Mouse (Mus musculus): ENCODE results near the gene Tspan15.

Tspan15 gene

DNA sequence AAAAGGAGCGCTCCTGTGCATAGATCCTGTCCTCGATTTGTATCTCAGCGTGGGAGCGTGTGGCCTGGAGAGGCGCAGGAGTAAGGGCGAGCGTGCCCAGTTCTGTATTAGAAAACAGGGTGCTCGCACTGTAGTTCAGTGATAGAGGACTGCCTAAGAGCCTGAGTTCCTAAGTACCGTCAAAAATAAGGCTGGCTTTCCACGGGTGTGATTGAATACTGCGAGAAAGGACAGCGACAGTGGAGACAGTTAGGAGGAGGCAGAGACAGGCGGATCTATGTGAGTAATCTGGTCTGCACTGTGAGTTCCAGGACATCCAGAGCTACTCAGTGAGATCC is 313 bp upstream of the Tspan15 start:
- no peak for DNase-seq (ENCODE audit: low spot score in 2 of 2)

- no peak for DNase-seq (ENCODE audit: low spot score in 2 of 2)
These were observed 2.9 kb downstream of the Tspan15 start for GRCm38 (mm10) chr10:62228126-62228525.

- no peak for DNase-seq (ENCODE audit: low spot score in 2 of 2)
These were observed 5.2 kb downstream of the Tspan15 start for GRCm38 (mm10) chr10:62225839-62226238.

- DNase-seq (ENCODE audit: low spot score in 2 of 2), result no peak
These were observed 6.8 kb downstream of the Tspan15 start for GRCm38 (mm10) chr10:62224231-62224630.

DNA sequence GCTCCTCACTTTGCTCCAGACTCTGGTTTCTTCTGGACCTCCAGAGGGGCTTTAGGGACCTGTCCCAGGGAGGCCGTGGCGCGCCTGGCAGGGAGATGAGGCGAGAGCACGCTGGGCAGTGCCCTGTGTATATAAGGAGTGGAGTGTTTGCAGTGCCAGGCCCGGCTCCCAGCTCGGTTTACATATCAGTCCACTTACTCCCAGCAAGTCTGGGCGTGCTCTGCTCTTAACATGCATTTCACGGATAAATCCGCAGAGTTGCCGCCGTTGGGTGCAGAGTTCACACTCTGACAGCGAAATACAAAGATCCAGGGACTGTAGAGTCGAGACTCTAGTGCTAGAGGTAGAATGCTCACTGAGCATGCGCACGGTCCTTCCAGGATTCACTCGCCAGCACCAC is 8.3 kb downstream of the Tspan15 start:
- no peak for DNase-seq (ENCODE audit: low spot score in 2 of 2)

GRCm38 (mm10) chr10:62221647-62222046 is 9.4 kb downstream of the Tspan15 start:
- no peak for DNase-seq (ENCODE audit: low spot score in 2 of 2)

DNA sequence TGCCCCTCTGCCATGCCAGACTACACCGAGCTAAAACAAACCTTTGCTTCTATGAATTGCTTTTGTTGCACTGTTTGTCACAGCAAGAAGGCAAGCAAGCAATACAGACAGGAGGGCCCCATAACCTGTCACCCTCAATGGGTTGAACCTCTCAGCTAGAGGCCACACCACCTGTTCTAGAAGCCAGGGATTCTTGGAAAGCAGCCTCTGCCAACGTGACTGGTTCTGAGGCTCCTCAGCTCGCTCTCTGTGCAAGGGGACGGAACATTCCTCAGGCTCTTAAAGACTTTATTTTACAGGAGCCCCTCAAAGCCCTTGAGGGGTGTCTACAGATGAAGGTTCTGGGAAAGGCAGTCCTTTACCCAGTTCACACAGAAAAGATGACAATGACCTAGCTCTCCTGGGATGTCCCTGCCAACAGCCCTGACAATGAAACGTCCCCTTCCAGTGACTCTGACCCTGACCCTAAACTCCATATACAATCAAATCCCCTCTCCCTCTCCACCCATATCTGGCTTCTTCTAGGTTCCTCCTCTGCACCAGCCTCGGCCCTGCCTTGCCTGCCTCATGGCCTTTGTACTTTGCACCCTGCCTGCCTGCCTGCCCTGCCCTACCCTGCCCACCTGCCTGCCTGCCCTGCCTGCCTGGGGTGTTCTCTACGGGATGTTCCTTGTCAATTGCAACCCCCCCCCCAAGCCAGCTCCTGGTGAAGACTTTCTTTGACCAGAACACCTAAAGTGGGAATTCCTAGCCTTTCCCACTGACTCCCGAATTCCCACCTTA is 10.1 kb downstream of the Tspan15 start:
- DNase-seq (ENCODE audit: low spot score in 2 of 2), result no peak

GRCm38 (mm10) chr10:62218789-62219172 is 12.3 kb downstream of the Tspan15 start:
- DNase-seq (ENCODE audit: low spot score in 2 of 2), result no peak

DNA sequence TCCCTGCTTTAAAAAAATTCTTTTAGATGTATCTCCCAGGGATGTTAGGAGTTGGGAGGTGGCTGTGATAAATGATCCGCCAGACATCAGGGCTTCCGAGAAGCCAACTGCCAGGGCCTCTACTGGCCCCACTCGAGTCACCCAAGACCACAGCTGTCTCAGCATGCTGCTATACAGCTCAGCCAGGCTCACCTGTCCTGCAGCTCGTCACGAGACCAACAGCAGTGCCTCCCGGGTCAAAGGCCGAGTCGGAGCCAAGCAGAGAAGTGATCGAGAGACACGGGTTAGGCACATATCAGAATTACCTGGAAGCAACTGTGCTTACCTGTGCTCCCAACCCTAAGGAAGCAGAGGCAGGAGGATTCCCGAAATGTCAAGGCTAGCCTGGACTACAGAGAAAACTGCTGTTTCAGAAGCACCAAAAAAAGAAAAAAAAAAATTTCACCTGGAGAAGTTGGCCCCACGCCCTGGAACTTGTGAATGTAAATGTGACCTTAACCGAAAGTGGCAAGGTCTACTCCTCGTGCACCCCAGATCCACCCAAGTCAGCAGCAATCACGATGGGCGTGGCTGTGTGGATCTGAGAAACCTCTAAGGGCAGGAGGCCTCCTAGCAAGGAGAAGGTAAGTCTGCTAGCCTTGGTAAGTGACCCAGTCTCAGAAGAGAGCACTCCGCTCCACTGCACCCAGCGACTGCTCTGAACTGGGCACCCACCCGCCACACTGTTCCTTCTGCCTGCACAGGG is 12.8 kb downstream of the Tspan15 start:
- no peak for DNase-seq (ENCODE audit: low spot score in 2 of 2)

- DNase-seq (ENCODE audit: low spot score in 2 of 2), result no peak
These were observed 13.9 kb downstream of the Tspan15 start for GRCm38 (mm10) chr10:62217196-62217595.

DNA sequence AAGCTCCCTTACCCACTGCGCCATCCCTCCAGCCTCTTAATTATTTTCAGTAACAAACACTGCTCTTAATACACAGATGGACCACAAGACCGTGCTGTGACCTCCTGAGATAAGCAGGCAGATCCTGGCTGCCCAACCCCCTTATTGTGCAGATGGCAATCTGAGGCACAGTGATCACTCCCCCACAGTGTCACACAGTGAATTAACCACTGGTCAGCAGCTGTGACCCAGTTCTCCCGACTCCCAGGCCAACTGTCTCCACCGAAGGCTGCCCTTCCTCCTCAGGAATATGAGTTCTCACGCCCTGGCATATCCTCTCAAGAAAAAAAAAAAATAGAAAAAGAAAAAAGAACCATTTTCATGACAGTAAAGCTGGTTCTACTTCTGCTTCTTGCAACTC is 14.5 kb downstream of the Tspan15 start:
- peak in 1 of 2 experiments; percentile 32 for DNase-seq (ENCODE audit: low spot score in 2 of 2)

GRCm38 (mm10) chr10:62215633-62216032 is 15.4 kb downstream of the Tspan15 start:
- DNase-seq (ENCODE audit: low spot score in 2 of 2), result no peak

GRCm38 (mm10) chr10:62215169-62215616 is 15.9 kb downstream of the Tspan15 start:
- DNase-seq (ENCODE audit: low spot score in 2 of 2), result no peak

GRCm38 (mm10) chr10:62211310-62211709 is 19.7 kb downstream of the Tspan15 start:
- no peak for DNase-seq (ENCODE audit: low spot score in 2 of 2)

DNA sequence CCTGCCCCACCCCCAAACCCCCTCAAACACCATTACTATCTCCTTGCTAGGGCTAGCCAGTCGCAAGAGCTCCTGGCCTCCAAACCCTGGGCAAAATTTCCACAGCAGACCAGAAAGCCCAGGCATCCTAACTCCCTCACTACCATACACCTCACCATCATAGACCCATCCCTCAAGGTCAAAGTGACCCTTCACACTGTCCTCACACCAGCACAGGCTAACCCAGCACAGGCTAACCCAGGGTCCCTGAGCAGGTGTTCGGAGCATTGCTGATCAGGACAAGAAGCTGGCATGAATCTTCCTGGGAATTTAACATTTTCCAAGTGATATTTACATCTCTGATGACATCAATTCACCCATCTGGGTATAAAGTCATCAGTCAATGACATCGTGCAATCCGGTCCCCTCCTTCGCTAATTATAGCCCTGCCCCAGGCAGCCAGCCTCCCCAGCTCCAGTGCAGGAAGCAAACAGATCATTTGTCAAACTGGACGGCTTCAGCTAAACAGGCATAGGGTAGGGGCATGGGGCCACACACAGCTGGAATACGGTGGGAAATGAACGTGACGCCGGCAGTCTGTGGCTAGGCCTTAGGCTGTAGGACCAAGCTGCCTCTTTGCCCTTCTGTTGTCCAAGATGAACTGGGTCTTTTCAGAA is 22.7 kb downstream of the Tspan15 start:
- DNase-seq (ENCODE audit: low spot score in 2 of 2), result no peak

- no peak for DNase-seq (ENCODE audit: low spot score in 2 of 2)
These were observed 28.5 kb downstream of the Tspan15 start for GRCm38 (mm10) chr10:62202574-62202973.

- DNase-seq (ENCODE audit: low spot score in 2 of 2), result no peak
These were observed 32.2 kb downstream of the Tspan15 start for GRCm38 (mm10) chr10:62198891-62199290.

DNA sequence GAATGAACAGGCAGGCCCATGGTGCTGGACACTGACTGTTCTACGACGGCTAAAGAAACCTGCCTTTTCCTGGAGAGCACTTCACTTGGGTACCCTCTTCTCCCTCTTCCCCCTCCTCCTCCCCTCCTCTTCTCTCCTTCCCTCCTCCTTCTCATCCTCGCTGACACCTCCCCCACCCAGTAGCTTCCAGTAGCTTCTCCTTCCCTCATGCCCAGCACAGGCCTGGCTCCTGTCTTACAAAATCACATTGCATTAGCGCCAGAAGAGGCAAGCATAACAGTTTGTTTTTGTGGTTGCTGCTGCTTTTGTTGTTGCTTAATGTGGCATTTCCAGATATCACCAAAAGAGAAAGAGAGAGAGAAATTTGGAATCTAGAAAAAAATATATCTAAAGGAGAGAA is 33.6 kb downstream of the Tspan15 start:
- no peak for DNase-seq (ENCODE audit: low spot score in 2 of 2)

GRCm38 (mm10) chr10:62195376-62195775 is 35.7 kb downstream of the Tspan15 start:
- DNase-seq (ENCODE audit: low spot score in 2 of 2), result no peak

DNA sequence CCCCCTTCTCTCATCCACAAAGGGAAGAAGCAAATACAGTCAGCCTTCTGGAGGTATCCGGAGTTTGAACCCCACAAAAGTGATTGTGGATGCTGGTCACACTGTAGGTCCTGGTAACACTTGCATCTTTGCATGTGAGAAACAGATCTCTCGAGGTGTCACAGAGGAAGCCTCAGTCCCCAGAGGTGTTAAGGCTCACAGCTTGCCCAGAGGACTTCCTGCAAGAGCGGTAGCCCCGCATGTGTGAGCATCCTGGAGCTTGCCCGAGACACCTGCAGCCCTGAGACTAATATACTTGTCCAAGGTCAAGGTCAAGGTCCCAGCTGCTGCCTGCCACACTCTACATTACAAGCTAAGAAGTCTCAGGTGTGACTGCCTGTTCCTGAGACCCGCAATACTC is 36.1 kb downstream of the Tspan15 start:
- DNase-seq (ENCODE audit: low spot score in 2 of 2), result no peak

DNA sequence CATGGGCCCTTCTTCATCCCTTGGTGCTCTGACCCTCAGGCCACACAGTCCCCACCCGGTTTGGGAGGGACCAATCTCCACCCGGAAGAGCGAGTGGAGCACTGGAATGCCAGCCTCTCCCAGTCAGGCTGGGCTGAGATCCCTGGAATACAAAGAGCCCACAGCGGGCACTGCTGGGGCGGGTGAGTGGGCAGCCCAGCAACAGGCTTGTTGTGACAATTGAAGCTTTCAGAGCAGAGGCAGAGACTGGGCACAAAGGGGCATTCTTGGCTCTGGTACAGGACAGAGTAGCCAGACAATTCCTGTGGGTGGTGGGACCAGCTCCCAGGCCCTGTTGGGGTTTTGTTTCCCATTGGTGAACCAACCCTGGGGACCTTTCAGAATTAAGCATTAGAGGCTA is 36.6 kb downstream of the Tspan15 start:
- DNase-seq (ENCODE audit: low spot score in 2 of 2), result peak in 1 of 2 experiments; percentile 35

DNA sequence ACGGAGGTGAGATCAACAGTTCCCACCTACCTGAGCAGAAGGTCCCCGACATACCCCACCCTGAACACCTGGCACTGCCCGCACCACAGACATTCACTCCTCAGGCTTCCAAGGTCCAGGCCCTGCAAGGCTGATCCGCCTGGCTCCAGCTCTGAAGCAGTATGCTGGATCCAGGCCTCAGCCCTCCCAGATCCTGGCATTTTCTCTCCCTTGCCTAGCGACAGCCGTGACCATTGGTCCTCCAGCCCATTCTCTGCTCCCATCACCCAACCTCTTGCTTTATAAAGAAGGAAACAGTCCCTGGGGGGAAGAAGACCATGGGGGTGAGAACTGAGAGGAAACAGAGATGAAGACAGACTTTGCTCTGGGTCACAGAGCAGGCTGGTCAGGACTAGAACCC is 37.0 kb downstream of the Tspan15 start:
- no peak for DNase-seq (ENCODE audit: low spot score in 2 of 2)

GRCm38 (mm10) chr10:62192701-62193157 is 38.3 kb downstream of the Tspan15 start:
- no peak for DNase-seq (ENCODE audit: low spot score in 2 of 2)

Data from cerebellum, postnatal 4 days (tissue).